Mouse (Mus musculus): ENCODE measurements at regions not wholly inside any gene's neighbourhood (a gene's known extent, or its start where the extent isn't known, plus 50 kb on each side); places are given as distances from the start of the nearest gene placed in this dataset.

GRCm38 (mm10) chr3:103463760-103464159, 111.3 kb upstream of the Syt6 start:
- ATAC-seq (replicated peaks; ENCODE audit: poor library complexity): no peak

- no peak for ATAC-seq (replicated peaks; ENCODE audit: poor library complexity)
These were observed 110.8 kb upstream of the Syt6 start for GRCm38 (mm10) chr3:103464181-103464580.

GRCm38 (mm10) chr3:103464729-103465128, 110.3 kb upstream of the Syt6 start:
- no peak for ATAC-seq (replicated peaks; ENCODE audit: poor library complexity)

GRCm38 (mm10) chr3:103465132-103465690, 109.8 kb upstream of the Syt6 start:
- no peak for ATAC-seq (replicated peaks; ENCODE audit: poor library complexity)

DNA sequence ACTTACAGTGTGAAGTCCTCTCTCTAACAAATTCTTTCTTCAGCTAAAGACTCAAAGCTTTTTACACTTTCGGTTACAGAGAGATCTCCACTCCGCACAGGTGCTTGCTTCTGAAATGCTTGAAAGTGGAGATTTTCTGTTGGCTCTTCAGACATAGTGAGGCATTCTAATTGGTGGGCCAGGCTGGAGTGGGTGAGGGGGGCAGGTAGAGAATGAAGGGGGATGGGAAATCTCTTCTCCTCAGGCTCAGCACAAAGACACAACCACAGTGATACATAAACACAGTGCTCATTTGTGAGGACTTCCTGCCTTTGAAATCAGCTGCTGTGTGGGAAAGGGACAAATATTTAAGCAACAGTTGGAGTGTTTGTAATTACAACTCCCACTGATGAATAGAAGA, 109.1 kb upstream of the Syt6 start:
- ATAC-seq (replicated peaks; ENCODE audit: poor library complexity): no peak

DNA sequence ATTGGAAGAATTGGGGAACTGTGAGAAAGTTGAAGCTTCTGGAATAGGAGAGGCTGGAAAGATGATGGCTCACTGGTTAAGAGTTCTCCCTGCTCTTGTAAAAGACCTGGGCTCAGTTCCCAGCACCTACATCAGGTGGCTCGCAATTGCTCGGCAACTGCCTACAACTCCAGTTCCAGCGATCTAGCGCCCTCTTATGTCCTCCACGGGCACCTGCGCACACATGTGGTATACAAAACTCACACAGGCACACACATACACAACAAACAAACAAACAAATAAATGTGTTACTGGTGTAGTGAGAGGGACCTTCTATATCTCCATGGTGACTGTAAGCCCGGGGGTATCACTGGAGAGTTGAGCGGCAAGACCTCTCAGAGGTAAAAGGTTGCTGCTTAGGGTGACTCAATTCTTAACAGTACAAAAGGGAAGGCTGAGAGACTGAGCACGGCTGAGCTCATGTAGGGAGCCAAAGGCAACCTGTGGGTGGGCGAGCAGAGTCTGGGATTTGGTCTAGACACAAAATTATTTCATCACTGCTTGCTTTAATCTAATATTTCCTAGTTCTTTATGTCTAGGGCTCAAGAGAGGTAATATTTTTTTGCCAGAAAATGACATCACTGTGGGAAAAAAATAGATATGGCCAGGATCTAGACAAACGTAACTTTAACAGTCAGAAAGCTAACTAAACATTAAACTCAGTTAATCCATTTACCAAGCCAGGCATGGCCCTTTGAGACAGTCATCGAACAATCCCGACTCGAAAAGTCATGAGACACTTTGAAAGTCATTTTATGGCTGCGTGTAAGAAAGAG, 104.2 kb upstream of the Syt6 start:
- ATAC-seq (replicated peaks; ENCODE audit: poor library complexity): no peak

DNA sequence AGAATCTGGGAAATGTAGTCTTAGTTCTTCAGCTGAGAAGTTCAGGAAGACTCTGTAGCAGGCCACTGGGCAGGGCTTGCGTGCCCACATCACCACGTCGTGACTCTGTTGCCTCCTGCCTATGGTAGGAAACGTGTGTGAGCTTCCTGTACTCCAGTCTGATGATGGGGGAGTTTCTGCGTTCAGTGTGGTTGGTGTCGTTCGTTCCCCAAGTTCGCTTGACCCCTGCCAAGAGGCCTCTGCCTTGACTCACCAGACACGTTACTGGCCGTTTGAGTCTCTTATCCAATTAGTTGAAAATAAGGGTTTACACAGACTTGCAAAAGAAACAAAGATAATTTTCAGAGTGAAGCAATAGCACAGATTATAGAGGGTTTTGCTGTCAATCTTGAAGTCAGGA, 102.4 kb upstream of the Syt6 start:
- ATAC-seq (replicated peaks; ENCODE audit: poor library complexity): no peak

DNA sequence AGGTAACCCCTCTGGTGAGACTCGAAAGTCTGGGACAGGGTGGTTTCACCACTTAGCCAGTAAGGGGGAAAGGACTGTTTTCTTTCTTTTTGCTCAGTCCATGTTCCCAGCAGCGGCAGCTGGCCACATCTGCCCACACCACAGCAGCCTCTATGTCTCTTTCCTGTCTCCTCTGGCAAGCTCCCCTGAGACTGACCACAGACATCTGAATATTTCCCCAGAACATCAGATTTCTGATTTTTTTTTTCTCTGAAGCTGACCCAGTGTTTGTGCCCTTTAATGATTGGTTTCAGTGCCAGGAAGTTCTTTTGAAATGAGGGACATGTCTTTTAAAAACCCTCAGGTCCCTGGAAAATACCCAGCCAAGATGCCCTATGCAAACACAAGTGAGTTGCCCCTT, 101.7 kb upstream of the Syt6 start:
- no peak for ATAC-seq (replicated peaks; ENCODE audit: poor library complexity)

- no peak for ATAC-seq (replicated peaks; ENCODE audit: poor library complexity)
These were observed 95.0 kb upstream of the Syt6 start for GRCm38 (mm10) chr3:103479845-103480543.

- ATAC-seq (replicated peaks; ENCODE audit: poor library complexity): no peak
These were observed 94.4 kb upstream of the Syt6 start for GRCm38 (mm10) chr3:103480676-103481075.

DNA sequence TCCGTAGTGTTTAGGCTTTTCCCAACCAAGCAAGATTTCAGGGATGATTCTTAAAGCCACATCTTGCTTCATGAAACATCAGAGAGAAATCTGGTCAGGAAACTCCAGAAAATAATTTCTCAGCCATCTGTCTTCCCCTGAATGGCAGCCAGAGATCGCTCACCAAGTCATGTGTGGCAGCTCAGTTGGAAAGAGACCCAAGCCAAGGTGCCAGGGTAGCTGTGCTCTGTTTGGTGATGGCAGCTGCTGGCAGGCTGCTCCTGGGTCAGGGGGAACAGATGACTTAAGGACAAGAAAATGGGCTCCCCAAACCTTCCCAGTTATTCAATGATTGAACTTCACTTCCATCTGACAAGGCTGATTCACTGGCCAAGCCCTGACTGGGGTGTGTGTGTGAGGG, 91.7 kb upstream of the Syt6 start:
- ATAC-seq (replicated peaks; ENCODE audit: poor library complexity): no peak

GRCm38 (mm10) chr3:103483762-103484161, 91.3 kb upstream of the Syt6 start:
- ATAC-seq (replicated peaks; ENCODE audit: poor library complexity): no peak

DNA sequence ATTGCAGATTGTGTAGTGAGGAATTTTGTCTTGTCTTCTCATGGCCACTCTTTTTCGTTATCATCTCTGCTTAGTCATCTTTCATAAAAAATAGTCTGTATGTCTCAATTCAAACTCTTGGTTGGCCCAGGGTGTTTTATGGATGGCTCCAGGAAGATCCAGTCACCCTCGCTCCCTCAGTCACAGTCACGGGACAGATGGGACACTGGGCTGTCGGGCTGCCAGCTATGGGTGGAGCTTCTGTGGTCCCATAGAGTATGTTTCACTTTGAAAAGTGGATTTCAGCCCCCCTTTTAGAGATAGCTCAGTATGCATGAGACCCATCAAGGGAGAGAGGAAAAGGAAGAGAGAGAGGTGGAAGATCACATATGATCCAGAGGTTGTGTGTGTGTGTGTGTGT, 85.2 kb upstream of the Syt6 start:
- ATAC-seq (replicated peaks; ENCODE audit: poor library complexity): no peak

DNA sequence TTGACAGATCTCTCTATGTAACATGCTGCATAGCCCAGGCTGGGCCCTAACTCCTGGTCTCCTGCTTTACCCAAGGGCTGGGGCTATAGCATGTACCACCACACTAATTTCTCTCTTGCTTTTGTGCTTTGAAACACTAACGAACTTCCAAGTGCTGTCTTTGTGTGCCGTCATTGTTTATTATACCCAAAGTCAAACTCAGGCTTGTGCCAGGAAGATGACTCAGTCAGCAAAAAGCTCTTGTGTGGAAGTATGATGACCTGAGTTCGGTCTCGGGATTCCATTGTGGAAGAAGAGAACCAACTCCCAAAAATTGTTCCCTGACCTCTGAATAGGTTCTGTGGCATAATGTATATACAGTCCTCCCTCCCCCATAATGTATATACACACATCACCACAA, 84.1 kb upstream of the Syt6 start:
- no peak for ATAC-seq (replicated peaks; ENCODE audit: poor library complexity)

DNA sequence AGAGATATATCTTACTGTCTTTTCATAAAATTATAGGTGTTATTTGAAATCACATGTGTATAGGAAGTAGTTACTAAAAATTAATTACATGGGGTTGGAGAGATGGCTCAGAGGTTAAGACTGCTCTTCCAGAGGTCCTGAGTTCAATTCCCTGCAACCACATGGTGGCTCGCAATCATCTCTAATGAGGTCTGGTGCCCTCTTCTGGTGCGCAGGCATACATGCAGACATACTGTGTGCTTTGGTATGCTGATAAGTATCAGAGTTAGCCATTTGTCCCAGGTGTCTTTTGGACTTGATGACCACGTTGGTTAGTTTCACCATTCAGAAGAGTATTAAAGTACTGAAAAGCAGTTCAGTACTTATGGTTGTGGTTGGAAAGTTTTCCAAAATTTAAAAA, 82.8 kb upstream of the Syt6 start:
- ATAC-seq (replicated peaks; ENCODE audit: poor library complexity): no peak

GRCm38 (mm10) chr3:103493623-103494022, 81.4 kb upstream of the Syt6 start:
- no peak for ATAC-seq (replicated peaks; ENCODE audit: poor library complexity)

DNA sequence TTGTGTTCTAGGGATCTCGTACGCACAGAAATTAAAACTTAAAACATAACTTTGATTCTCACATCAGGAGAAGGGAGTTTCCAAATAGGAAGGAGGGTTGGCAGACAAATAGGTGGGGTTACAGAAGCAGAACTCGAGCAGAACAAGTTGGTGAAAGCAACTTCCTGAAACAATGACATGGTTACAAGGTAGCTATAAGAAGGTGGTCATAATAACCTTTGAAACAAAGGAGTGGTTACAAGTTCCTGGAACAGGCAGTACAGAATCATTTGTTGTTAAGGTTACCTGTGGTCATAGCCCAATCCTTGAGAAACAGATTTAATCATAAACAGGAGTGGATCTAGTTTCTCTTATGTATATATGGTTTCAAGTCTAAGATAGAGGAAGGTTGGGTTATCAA, 81.0 kb upstream of the Syt6 start:
- no peak for ATAC-seq (replicated peaks; ENCODE audit: poor library complexity)

- no peak for ATAC-seq (replicated peaks; ENCODE audit: poor library complexity)
These were observed 78.9 kb upstream of the Syt6 start for GRCm38 (mm10) chr3:103496083-103496482.

- ATAC-seq (replicated peaks; ENCODE audit: poor library complexity): no peak
These were observed 78.3 kb upstream of the Syt6 start for GRCm38 (mm10) chr3:103496683-103497082.

DNA sequence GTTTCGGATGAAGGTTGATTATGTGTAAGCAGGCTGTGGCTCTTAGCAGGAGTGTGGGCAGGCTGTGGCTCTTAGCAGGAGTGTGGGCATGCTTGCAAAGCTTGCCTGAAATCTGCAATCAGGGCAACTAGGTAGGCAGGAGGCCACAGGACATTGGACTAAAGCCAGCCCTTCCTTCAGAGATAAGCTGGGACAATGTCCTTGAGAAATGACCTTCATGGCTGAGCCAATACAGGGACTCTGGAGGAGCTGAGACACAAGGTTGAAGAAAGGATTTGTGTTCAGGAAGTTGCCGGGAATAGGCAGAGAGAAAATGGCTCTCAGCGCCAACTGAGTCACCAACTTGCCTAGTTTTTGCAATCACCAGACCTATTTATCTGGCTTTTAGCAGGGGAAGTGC, 77.3 kb upstream of the Syt6 start:
- ATAC-seq (replicated peaks; ENCODE audit: poor library complexity): no peak

DNA sequence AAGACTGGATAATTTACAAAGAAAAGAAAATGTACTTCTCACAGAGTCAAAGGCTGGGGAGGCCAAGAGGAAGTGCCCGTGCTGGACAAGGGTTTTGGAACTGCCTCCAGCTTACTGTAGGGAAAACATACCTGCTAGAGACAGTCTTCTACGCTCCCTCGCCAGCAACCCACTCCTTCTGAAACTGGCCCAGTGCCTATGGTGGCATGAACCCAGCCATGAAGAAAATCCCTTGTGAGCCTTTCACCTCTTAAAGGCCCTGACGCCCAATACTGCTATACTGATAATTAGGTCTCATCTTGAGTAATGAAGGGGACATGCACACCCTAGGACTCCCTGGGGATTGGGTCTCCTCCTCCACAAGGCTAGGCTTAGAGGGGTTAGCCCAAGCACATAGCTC, 76.6 kb upstream of the Syt6 start:
- no peak for ATAC-seq (replicated peaks; ENCODE audit: poor library complexity)

- no peak for ATAC-seq (replicated peaks; ENCODE audit: poor library complexity)
These were observed 75.2 kb upstream of the Syt6 start for GRCm38 (mm10) chr3:103499801-103500200.

Measured in megakaryocyte progenitor cell, adult 5-6 weeks (primary cell).